Mouse (Mus musculus): ENCODE data around the gene Kif19a. TPM values are rescaled to one million over a fixed set of nuclear protein-coding genes. Genes with fewer than 3 reads are reported as not detected.

The Kif19a gene
- polyA plus RNA-seq (2012; rRNA removed): 3.3 and 3.8 TPM in 2 replicates

DNA sequence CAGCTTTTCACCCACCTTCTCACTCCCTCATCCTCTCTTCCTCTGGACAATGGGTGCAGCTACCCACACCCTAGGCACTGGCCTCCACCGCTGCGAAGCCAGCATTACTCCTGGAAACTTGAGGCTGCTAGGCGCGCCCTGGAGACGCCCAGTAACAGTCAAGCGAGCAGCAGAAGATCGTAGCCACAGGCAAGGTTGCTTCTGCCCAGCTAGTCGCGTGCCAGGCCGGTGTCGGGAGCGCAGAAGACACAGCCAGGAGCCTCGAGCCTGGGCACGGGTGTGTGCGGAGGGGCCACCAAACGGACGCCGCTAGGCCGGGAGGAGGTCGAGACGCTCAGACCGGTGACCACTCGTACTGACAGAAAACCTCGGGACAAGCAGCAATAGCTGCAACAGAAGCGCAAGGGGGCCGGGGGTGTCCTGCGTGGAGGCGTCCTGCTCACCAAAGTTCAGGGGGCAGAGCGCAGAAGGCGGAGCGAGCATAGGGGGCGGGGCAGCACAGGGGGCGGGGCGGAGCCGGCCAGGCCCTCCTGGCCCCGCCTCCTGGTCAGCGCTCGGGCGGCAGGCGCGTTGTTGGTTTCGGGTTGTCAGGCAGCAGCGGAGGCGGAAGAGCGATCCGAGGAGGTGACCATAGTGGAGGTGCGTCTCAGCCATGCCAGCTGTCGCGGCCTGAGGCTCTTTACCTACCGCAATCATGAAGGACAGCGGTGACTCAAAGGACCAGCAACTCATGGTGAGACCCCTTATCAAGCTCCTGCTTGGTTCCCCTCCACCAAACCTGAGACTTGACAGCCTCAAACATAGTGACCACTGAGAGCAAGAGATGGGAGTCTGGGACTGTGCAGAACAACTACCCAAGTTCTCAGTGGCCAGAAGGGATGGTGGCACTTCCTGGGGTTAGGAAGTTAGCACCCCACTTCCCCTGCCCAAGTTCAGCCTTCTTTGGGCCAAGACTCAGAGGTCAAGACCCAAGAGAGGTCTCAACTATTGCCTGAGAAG lies at the start of gene Kif19a:
Kif19a (plus strand) TSS at position 569 of the 999 bp plus-strand sequence.
- TF ChIP-seq POLR2A (IDR thresholded peaks at IDR 0.05; ENCODE audit: low read depth, low read length) (no peak), CTCF (IDR thresholded peaks at IDR 0.05; ENCODE audit: extremely low read depth, insufficient read depth, insufficient read length, insufficient replicate concordance) (no peak)
- Histone ChIP-seq H3K27me3 (ENCODE audit: control insufficient read depth, insufficient read depth, low read length) (no peaks in the 10 kb centered on the region), H3K4me1 (ENCODE audit: control insufficient read depth, insufficient read depth, insufficient read length) (peaks cover 11% of the 10 kb centered on the region), H3K27ac (ENCODE audit: insufficient read depth, low read length) (no peak within 1 kb of the TSS), H3K4me3 (ENCODE audit: extremely low read depth, insufficient read depth, insufficient read length) (peak within 1 kb of the TSS; percentile 56; the same call in 1 of the 2 replicates), H3K36me3 (ENCODE audit: control insufficient read depth, insufficient read depth, low read length) (no peaks in the 10 kb centered on the region)
- WGBS: 6% methylated on average over 49 of the region's 51 CpGs
- peak in 1 of 2 experiments; percentile 50 for DNase-seq (ENCODE audit: low read depth in 1 of 2, low spot score in 2 of 2)

DNA sequence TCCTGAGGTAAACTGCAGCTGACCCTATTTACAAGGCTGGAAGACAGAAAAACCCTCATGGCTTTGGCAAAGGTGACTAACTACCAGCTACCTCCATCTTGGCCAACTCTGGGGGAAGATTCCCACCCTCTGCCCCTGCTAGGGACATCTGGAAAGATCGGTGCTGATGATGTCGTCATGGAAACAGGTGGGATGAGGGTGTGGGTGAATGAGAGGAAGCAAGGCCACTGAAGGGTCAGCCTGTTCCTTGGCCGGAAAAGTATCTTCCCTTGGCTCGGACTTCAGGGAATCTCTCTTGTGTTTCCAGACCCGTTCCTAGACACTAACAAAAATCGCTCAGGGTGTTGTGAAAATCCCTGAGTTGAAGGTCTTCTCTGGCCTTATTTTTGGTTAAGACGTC lies 49.7 kb upstream of the Kif19a start:
- Histone ChIP-seq H3K4me1 (ENCODE audit: control insufficient read depth, insufficient read depth, insufficient read length) (no peaks in the 10 kb centered on the region), H3K27me3 (ENCODE audit: control insufficient read depth, insufficient read depth, low read length) (no peaks in the 10 kb centered on the region), H3K27ac (ENCODE audit: insufficient read depth, low read length) (no peak overlapping the region), H3K36me3 (ENCODE audit: control insufficient read depth, insufficient read depth, low read length) (no peaks in the 10 kb centered on the region), H3K4me3 (ENCODE audit: extremely low read depth, insufficient read depth, insufficient read length) (no peak overlapping the region)
- WGBS: 84% methylated on average over 7 of the region's 7 CpGs
- DNase-seq (ENCODE audit: low read depth in 1 of 2, low spot score in 2 of 2): no peak
- TF ChIP-seq POLR2A (IDR thresholded peaks at IDR 0.05; ENCODE audit: low read depth, low read length) (no peak), CTCF (IDR thresholded peaks at IDR 0.05; ENCODE audit: extremely low read depth, insufficient read depth, insufficient read length, insufficient replicate concordance) (no peak)

DNA sequence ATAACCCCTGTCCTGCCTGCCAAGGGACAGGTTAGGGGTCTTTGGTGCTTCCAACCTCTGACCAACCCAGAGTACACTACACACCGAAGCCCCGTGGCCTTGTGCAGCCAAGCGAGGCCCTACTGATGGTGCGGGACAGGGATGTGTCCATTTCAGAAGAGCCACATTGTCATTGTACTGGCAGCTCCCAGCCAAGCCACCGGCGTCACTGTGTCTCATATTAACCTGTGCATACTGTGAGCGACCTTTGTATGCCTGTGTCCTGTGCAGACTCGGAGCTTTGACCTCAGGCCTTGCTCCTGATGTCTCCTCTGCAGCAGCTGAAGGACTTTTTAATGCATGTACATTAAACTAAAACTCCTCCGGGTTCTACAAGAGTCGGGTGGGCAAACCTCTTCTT lies 44.7 kb upstream of the Kif19a start:
- Histone ChIP-seq H3K27me3 (ENCODE audit: control insufficient read depth, insufficient read depth, low read length) (no peaks in the 10 kb centered on the region), H3K4me3 (ENCODE audit: extremely low read depth, insufficient read depth, insufficient read length) (no peak overlapping the region), H3K27ac (ENCODE audit: insufficient read depth, low read length) (no peak overlapping the region), H3K36me3 (ENCODE audit: control insufficient read depth, insufficient read depth, low read length) (no peaks in the 10 kb centered on the region), H3K4me1 (ENCODE audit: control insufficient read depth, insufficient read depth, insufficient read length) (no peaks in the 10 kb centered on the region)
- DNase-seq (ENCODE audit: low read depth in 1 of 2, low spot score in 2 of 2): no peak
- no peak for TF ChIP-seq CTCF (IDR thresholded peaks at IDR 0.05; ENCODE audit: extremely low read depth, insufficient read depth, insufficient read length, insufficient replicate concordance)
- TF ChIP-seq POLR2A (IDR thresholded peaks at IDR 0.05; ENCODE audit: low read depth, low read length): no peak
- WGBS: 83% methylated on average over 10 of the region's 10 CpGs

DNA sequence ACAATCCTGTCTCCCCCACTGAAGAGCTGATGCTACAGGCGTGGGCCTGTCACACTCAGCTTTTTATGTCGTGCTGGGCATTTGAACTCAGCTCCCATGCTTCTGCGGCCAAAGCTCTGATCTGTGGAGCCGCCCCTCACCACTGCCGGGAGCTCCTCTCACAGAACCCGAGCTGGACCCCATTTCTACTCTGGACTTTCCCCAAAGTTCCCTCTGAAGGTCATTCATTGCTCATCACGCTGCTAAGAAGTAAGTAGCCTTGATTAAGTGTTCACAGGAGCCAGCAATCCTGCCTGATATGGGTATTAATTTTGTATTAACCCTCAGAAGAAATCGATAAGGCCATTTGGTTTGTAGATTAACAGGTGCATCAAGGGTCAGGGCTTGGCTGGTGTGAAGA lies 42.8 kb upstream of the Kif19a start:
- no peak overlapping the region for H3K27ac ChIP-seq (ENCODE audit: insufficient read depth, low read length)
- peaks cover 4% of the 10 kb centered on the region; the same call in 1 of the 2 replicates for H3K4me1 ChIP-seq (ENCODE audit: control insufficient read depth, insufficient read depth, insufficient read length)
- H3K27me3 ChIP-seq (ENCODE audit: control insufficient read depth, insufficient read depth, low read length): no peaks in the 10 kb centered on the region
- H3K36me3 ChIP-seq (ENCODE audit: control insufficient read depth, insufficient read depth, low read length): no peaks in the 10 kb centered on the region
- TF ChIP-seq POLR2A (IDR thresholded peaks at IDR 0.05; ENCODE audit: low read depth, low read length) (no peak), CTCF (IDR thresholded peaks at IDR 0.05; ENCODE audit: extremely low read depth, insufficient read depth, insufficient read length, insufficient replicate concordance) (no peak)
- no peak for DNase-seq (ENCODE audit: low read depth in 1 of 2, low spot score in 2 of 2)
- no peak overlapping the region for H3K4me3 ChIP-seq (ENCODE audit: extremely low read depth, insufficient read depth, insufficient read length)
- 89% methylated on average over 8 of the region's 8 CpGs for whole genome bisulfite sequencing

DNA sequence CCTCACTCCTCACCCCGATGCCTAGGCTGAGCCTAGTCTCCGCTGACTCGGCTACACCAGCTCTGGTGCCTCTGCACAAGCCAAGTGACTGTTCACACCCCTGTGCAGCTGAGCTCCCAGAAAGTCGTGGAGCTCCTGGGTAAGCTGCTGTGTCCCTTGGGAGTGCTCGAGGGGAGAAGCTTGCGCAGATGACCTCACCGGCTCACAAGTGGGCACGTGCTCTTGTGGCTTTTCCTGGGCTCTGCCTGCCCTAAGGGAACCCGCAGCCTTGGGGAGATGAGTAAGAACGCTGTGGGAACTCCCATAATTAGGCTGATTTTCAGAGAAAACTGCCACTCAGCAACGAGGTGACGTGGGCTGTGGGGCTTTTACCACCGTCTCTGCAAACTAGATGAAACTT lies 42.2 kb upstream of the Kif19a start:
- Histone ChIP-seq H3K4me1 (ENCODE audit: control insufficient read depth, insufficient read depth, insufficient read length) (peaks cover 7% of the 10 kb centered on the region; the same call in 1 of the 2 replicates), H3K27me3 (ENCODE audit: control insufficient read depth, insufficient read depth, low read length) (no peaks in the 10 kb centered on the region), H3K36me3 (ENCODE audit: control insufficient read depth, insufficient read depth, low read length) (no peaks in the 10 kb centered on the region), H3K27ac (ENCODE audit: insufficient read depth, low read length) (no peak overlapping the region), H3K4me3 (ENCODE audit: extremely low read depth, insufficient read depth, insufficient read length) (no peak overlapping the region)
- WGBS: 66% methylated on average over 13 of the region's 13 CpGs
- TF ChIP-seq POLR2A (IDR thresholded peaks at IDR 0.05; ENCODE audit: low read depth, low read length) (no peak), CTCF (IDR thresholded peaks at IDR 0.05; ENCODE audit: extremely low read depth, insufficient read depth, insufficient read length, insufficient replicate concordance) (no peak)
- DNase-seq (ENCODE audit: low read depth in 1 of 2, low spot score in 2 of 2): no peak

DNA sequence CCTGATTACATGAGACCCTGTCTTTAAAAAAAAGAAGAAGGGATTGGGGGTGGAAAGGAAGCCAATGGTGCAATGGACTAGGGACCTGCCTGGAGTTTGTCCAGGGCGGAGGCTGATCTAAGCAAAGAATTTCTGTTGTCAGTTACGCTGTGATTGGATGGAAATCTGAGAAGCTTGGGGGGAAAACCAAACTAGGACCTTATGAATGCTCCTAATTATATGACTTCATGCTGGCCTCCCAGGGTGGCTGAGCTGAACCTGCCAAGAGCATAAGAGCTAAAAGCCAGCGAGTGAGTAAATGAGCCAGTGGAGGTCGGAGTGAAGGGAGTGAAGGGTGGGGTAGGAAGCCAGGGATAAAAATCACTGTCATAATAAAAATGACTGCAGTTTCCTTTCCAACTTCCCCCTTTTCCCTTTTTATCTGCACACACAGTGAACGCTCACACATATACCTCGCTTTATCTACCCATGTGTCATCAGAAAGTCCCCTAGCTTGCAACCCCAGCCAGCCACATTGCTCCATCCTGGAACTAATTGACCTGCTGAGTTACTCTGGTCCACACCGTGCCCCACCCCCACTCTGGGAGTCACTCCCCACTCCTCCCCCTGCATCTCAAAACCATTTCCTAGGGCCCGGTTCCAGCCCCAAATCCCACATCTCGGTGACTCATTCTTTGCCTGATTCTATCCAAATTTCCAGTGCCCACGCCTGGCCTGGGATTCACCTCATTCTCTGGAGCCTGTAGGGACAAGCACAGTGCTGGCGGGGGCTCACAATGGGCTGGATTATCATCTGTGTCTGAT lies 40.2 kb upstream of the Kif19a start:
- no peak overlapping the region for H3K27ac ChIP-seq (ENCODE audit: insufficient read depth, low read length)
- no peak for DNase-seq (ENCODE audit: low read depth in 1 of 2, low spot score in 2 of 2)
- H3K4me3 ChIP-seq (ENCODE audit: extremely low read depth, insufficient read depth, insufficient read length): no peak overlapping the region
- H3K36me3 ChIP-seq (ENCODE audit: control insufficient read depth, insufficient read depth, low read length): no peaks in the 10 kb centered on the region
- H3K4me1 ChIP-seq (ENCODE audit: control insufficient read depth, insufficient read depth, insufficient read length): peaks cover 7% of the 10 kb centered on the region; the same call in 1 of the 2 replicates
- no peak for TF ChIP-seq CTCF (IDR thresholded peaks at IDR 0.05; ENCODE audit: extremely low read depth, insufficient read depth, insufficient read length, insufficient replicate concordance)
- H3K27me3 ChIP-seq (ENCODE audit: control insufficient read depth, insufficient read depth, low read length): no peaks in the 10 kb centered on the region
- 63% methylated on average over 11 of the region's 11 CpGs for WGBS
